Comparison of ENCODE assay signal across 16 mouse cellular contexts in genomic region chr9:116899403-116899802, GRCm38 (mm10).
"Had no signal": no experiment of that assay in that cellular context is flagged by ENCODE, and none has a peak within 500 bp of the region (broad histone marks: within the 10 kb centered on the region; RNA-seq: fewer than 3 reads in every experiment).

No protein-coding gene starts in this region.

- H3K4me2 ChIP-seq: neural tube, embryonic 13.5 days; neural tube, embryonic 15.5 days; stomach, embryonic 15.5 days had no signal

- H3K36me3 ChIP-seq: neural tube, embryonic 13.5 days; neural tube, embryonic 15.5 days; stomach, embryonic 15.5 days had no signal

- H3K27ac ChIP-seq: neural tube, embryonic 13.5 days; neural tube, embryonic 15.5 days; stomach, embryonic 15.5 days; stomach, postnatal 0 days had no signal

- H3K4me3 ChIP-seq: neural tube, embryonic 13.5 days; neural tube, embryonic 15.5 days; stomach, embryonic 15.5 days had no signal

- H3K27me3 ChIP-seq: neural tube, embryonic 13.5 days; neural tube, embryonic 15.5 days; stomach, embryonic 15.5 days had no signal

- H3K9me3 ChIP-seq: neural tube, embryonic 13.5 days; neural tube, embryonic 15.5 days; stomach, embryonic 15.5 days had no signal

- H3K9ac ChIP-seq: neural tube, embryonic 13.5 days; neural tube, embryonic 15.5 days; stomach, embryonic 15.5 days had no signal

- DNase-seq: retina, postnatal 1 day; right cerebral cortex, adult 18-20 months; right cerebral cortex, postnatal 14 days; right cerebral cortex, postnatal 25 days; right cerebral cortex, postnatal 4 days; spleen, adult 18-20 months; thymus, adult 18-20 months; thymus, adult 2 months; thymus, postnatal 14 days; thymus, postnatal 25 days; thymus, postnatal 36 days; thymus, postnatal 4 days had no signal
